Mouse (Mus musculus) ES-Bruce4 (cell line): ENCODE results near the gene Mmp12. TPM values are rescaled to one million over a fixed set of nuclear protein-coding genes. Genes with fewer than 3 reads are reported as not detected.
"Not testable (repeated sequence)": the region's sequence is repeated elsewhere in the genome, so short reads cannot be mapped to it uniquely, and the experiment has no call there.

Experiments
- H3K27ac ChIP-seq: 2 replicates; pipeline ENCODE4 v1.5.1; 2012; ENCODE audit warnings: low read length, inconsistent platforms; ENCODE audit not compliant: insufficient read depth
- H3K27me3 ChIP-seq: 2 replicates; pipeline ENCODE4 v1.6.1; 2012; ENCODE audit warnings: mild to moderate bottlenecking, low read length, inconsistent platforms; ENCODE audit not compliant: control insufficient read depth, poor library complexity, insufficient read depth, severe bottlenecking
- H3K36me3 ChIP-seq: 2 replicates; pipeline ENCODE4 v1.6.1; 2012; ENCODE audit warnings: inconsistent platforms, mild to moderate bottlenecking, low read length, moderate library complexity; ENCODE audit not compliant: control insufficient read depth, poor library complexity, insufficient read depth, severe bottlenecking
- H3K4me1 ChIP-seq: one replicate; pipeline ENCODE4 v1.8.1; 2011; ENCODE audit warnings: low read length; ENCODE audit not compliant: control insufficient read depth, insufficient read depth
- H3K4me3 ChIP-seq: 2 replicates; pipeline ENCODE4 v1.5.1; 2011; ENCODE audit warnings: low read depth, mild to moderate bottlenecking, low read length
- H3K9ac ChIP-seq: 2 replicates; pipeline ENCODE4 v1.6.1; 2012; ENCODE audit warnings: low read depth, mild to moderate bottlenecking, inconsistent platforms; ENCODE audit not compliant: poor library complexity, severe bottlenecking
- H3K9me3 ChIP-seq: replicated peaks from 2 replicates; pipeline ENCODE4 v1.6.1; 2012; ENCODE audit warnings: mild to moderate bottlenecking, low read length, inconsistent platforms; ENCODE audit not compliant: control insufficient read depth, poor library complexity, insufficient read depth, severe bottlenecking
- CTCF ChIP-seq: IDR thresholded peaks from one replicate; pipeline ENCODE4 v1.8.1; 2011; ENCODE audit warnings: low read depth, low read length
- EP300 ChIP-seq: IDR thresholded peaks from 2 replicates; pipeline ENCODE4 v1.6.1; 2011; ENCODE audit warnings: low read depth, low read length; ENCODE audit not compliant: insufficient read depth
- POLR2A ChIP-seq: IDR thresholded peaks from one replicate; pipeline ENCODE4 v1.8.1; 2011; ENCODE audit warnings: low read length; ENCODE audit not compliant: insufficient read depth
- polyA plus RNA-seq: library from polyadenylated mRNA; stranded (reverse); fragments of >200 nt; gene quantifications from 2 replicates; pipeline ENCODE4 v1.2.4, GENCODE M21; 2011; ENCODE audit warnings: low read depth; ENCODE audit not compliant: missing spikeins, insufficient read depth, insufficient read length

Gene Mmp12
- polyA plus RNA-seq, 1 experiment: 0.40 TPM

DNA sequence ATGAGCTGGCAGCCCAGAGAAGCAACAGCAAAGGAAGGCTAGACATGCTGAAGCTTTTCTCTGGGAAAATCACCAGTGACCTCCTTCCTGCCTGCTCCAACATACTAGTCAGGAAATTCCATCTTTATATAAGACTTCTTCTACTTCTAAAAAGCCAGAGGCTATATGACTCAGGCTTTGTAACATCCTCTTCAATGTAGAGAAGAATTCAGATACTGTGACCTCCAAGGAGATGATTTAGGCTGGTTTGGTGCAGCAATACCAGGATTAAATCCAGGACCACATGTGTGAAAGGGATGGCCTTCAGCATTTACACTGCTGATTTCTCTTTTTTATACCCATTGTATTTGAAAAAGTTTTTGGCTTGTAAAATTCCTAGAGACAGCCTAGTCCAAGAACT is 43.8 kb downstream of the Mmp12 start, which contains the start of gene Mmp1b:
TSS of gene Mmp1b (minus strand) at position 101 of the 400 bp plus-strand sequence.
- H3K9me3 ChIP-seq: peaks cover 18% of the 10 kb centered on the region
- H3K27ac ChIP-seq: no peak within 1 kb of the TSS
- TF ChIP-seq EP300 (no peak), POLR2A (no peak), CTCF (no peak)
- H3K4me3 ChIP-seq: no peak within 1 kb of the TSS
- H3K27me3 ChIP-seq: no peaks in the 10 kb centered on the region
- no peak within 1 kb of the TSS for H3K9ac ChIP-seq
- no peaks in the 10 kb centered on the region for H3K4me1 ChIP-seq
- no peaks in the 10 kb centered on the region for H3K36me3 ChIP-seq

DNA sequence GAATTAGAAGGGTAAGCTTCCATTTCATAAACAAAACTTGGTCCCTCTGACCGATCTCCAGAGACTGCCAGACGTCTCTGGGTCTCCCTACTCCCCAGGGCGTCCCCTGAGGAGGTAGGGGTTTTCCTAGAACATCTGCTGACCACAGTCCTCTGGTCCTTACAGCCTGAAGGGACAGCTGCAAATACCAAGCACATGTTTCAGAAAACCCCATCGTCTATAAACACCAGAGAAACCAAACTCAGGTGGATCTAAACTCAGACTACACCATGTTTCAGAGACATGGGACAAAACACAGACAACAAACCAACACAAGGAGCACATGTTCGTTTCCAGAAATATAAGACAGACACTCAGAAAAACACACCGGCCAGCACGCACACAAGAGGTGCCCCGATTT is 52.4 kb downstream of the Mmp12 start:
- H3K36me3 ChIP-seq, H3K4me1 ChIP-seq, H3K9me3 ChIP-seq, H3K4me3 ChIP-seq, H3K9ac ChIP-seq, H3K27ac ChIP-seq, H3K27me3 ChIP-seq: not testable (repeated sequence)

Other genes with a start within 250 kb of the Mmp12 start
- 7.9 and 8.6 TPM in 2 replicates for gene Dync2h1, start 159.9 kb upstream of the Mmp12 start, polyA plus RNA-seq
- 81.0 and 89.9 TPM in 2 replicates for gene Dcun1d5, start 159.9 kb upstream of the Mmp12 start, polyA plus RNA-seq
- gene Mmp13, start 71.9 kb upstream of the Mmp12 start, polyA plus RNA-seq: 0.45 and 0.58 TPM in 2 replicates
- not detected in 2 replicates for gene Mmp1b, start 43.7 kb downstream of the Mmp12 start, polyA plus RNA-seq
- gene Mmp3, start 101.4 kb downstream of the Mmp12 start, polyA plus RNA-seq: 2.3 and 3.9 TPM in 2 replicates
- not detected in 2 replicates for gene Mmp10, start 158.0 kb downstream of the Mmp12 start, polyA plus RNA-seq
- not detected in 2 replicates for gene Mmp8, start 214.1 kb downstream of the Mmp12 start, polyA plus RNA-seq
- gene Mmp27, start 227.0 kb downstream of the Mmp12 start, polyA plus RNA-seq: not detected in 2 replicates